Mouse (Mus musculus) limb, embryonic 11.5 days (tissue): ENCODE data around the gene Tpgs1. TPM values are rescaled to one million over a fixed set of nuclear protein-coding genes. Genes with fewer than 3 reads are reported as not detected.
A peak's percentile ranks its signal among the peaks of the same experiment; 100 is the strongest.

Experiments
- ATAC-seq: fragments of 200-750 bp; cut with Nextera tagmentation; 2 replicates; pipeline ENCODE4 v1.8.0; 2017; ENCODE audit warnings: low read depth; ENCODE audit not compliant: insufficient number of reproducible peaks, low FRiP score, low TSS enrichment
- DNase-seq: peaks from one replicate; pipeline ENCODE4 v3.0.0-alpha.2; 2015; ENCODE audit warnings: low spot score
- H3K27ac ChIP-seq: fragments of 300-500 bp; sonication (generic); replicated peaks from 2 replicates; pipeline ENCODE4 v1.5.1; 2014; ENCODE audit warnings: low read depth, mild to moderate bottlenecking, low read length
- H3K27me3 ChIP-seq: fragments of 300-500 bp; sonication (generic); 2 replicates; pipeline ENCODE4 v1.6.1; 2014; ENCODE audit warnings: mild to moderate bottlenecking, low read length, mixed read lengths; ENCODE audit not compliant: control insufficient read depth, insufficient read depth
- H3K36me3 ChIP-seq: fragments of 300-500 bp; sonication (generic); 2 replicates; pipeline ENCODE4 v1.6.1; 2014; ENCODE audit warnings: mild to moderate bottlenecking, low read length, moderate library complexity, mixed read lengths; ENCODE audit not compliant: control insufficient read depth, insufficient read depth
- H3K4me1 ChIP-seq: fragments of 300-500 bp; sonication (generic); 2 replicates; pipeline ENCODE4 v1.6.1; 2014; ENCODE audit warnings: low read length, mixed read lengths; ENCODE audit not compliant: control insufficient read depth, insufficient read depth
- H3K4me2 ChIP-seq: fragments of 300-500 bp; sonication (generic); 2 replicates; pipeline ENCODE4 v1.6.1; 2014; ENCODE audit warnings: low read depth, mild to moderate bottlenecking, moderate library complexity; ENCODE audit not compliant: severe bottlenecking
- H3K4me3 ChIP-seq: fragments of 300-500 bp; sonication (generic); 2 replicates; pipeline ENCODE4 v1.5.1; 2014; ENCODE audit warnings: low read depth, low read length
- H3K9ac ChIP-seq: fragments of 300-500 bp; sonication (generic); 2 replicates; pipeline ENCODE4 v1.6.1; 2014; ENCODE audit warnings: mild to moderate bottlenecking, low read length
- H3K9me3 ChIP-seq: fragments of 300-500 bp; sonication (generic); 2 replicates; pipeline ENCODE4 v1.6.1; 2016; ENCODE audit warnings: low read length; ENCODE audit not compliant: control insufficient read depth
- WGBS: fragments of 180-500 bp; shearing (Covaris S2); extraction: QIAGEN DNeasy Blood & Tissue Kit; methylation state at CpG from one replicate; pipeline ENCODE4 v1.1.7; 2014; 5-methylcytosine and 5-hydroxymethylcytosine counted together
- polyA plus RNA-seq: library from polyadenylated mRNA; unstranded; fragments of >200 nt; fragmentation: Nextera tagmentation; extraction: Ambion mirVana; gene quantifications from 2 replicates; pipeline ENCODE4 v1.2.1, GENCODE M21; 2014

The Tpgs1 gene
- polyA plus RNA-seq, 1 experiment from 2014 or later = 70.9 TPM

- no peak overlapping the region for H3K27ac ChIP-seq
- no peak overlapping the region for H3K4me2 ChIP-seq
- H3K27me3 ChIP-seq = no peaks in the 10 kb centered on the region
- no peak for ATAC-seq
- 46% methylated on average over 6 of the region's 6 CpGs for WGBS
- H3K4me1 ChIP-seq = peaks cover 8% of the 10 kb centered on the region
- 0 out of 2 replicates have a peak overlapping the region, but pooled peaks have one; percentile 27 for H3K9ac ChIP-seq
- DNase-seq = no peak
- H3K4me3 ChIP-seq = no peak overlapping the region
- peaks cover 3% of the 10 kb centered on the region; the same call in 1 of the 2 replicates for H3K36me3 ChIP-seq
- H3K9me3 ChIP-seq = 0 out of 2 replicates have a peak, but pooled peaks cover 2% of the 10 kb centered on the region
These were observed 2.4 kb downstream of the Tpgs1 start for GRCm38 (mm10) chr10:79671396-79672087.

GRCm38 (mm10) chr10:79672088-79672455 lies 2.9 kb downstream of the Tpgs1 start:
- WGBS = 59% methylated on average over 3 of the region's 3 CpGs
- H3K9me3 ChIP-seq = 0 out of 2 replicates have a peak, but pooled peaks cover 2% of the 10 kb centered on the region
- H3K27ac ChIP-seq = no peak overlapping the region
- H3K36me3 ChIP-seq = peaks cover 3% of the 10 kb centered on the region; the same call in 1 of the 2 replicates
- DNase-seq (no peak), ATAC-seq (no peak)
- no peak overlapping the region for H3K4me3 ChIP-seq
- H3K4me2 ChIP-seq = no peak overlapping the region
- no peak overlapping the region for H3K9ac ChIP-seq
- H3K4me1 ChIP-seq = peaks cover 8% of the 10 kb centered on the region
- H3K27me3 ChIP-seq = no peaks in the 10 kb centered on the region

GRCm38 (mm10) chr10:79673054-79673453 lies 3.9 kb downstream of the Tpgs1 start:
- 96% methylated on average over 3 of the region's 3 CpGs for WGBS
- Histone ChIP-seq H3K27ac (no peak overlapping the region), H3K4me3 (no peak overlapping the region), H3K9me3 (0 out of 2 replicates have a peak, but pooled peaks cover 2% of the 10 kb centered on the region), H3K27me3 (no peaks in the 10 kb centered on the region), H3K4me2 (no peak overlapping the region), H3K36me3 (peaks cover 3% of the 10 kb centered on the region; the same call in 1 of the 2 replicates), H3K4me1 (peaks cover 8% of the 10 kb centered on the region), H3K9ac (no peak overlapping the region)
- no peak for DNase-seq
- ATAC-seq = no peak

- Histone ChIP-seq H3K27me3 (no peaks in the 10 kb centered on the region), H3K4me2 (no peak overlapping the region), H3K9me3 (0 out of 2 replicates have a peak, but pooled peaks cover 2% of the 10 kb centered on the region), H3K9ac (no peak overlapping the region), H3K4me3 (no peak overlapping the region), H3K4me1 (peaks cover 2% of the 10 kb centered on the region), H3K36me3 (peaks cover 3% of the 10 kb centered on the region; the same call in 1 of the 2 replicates), H3K27ac (no peak overlapping the region)
- ATAC-seq (no peak), DNase-seq (no peak)
- WGBS = 52% methylated on average over 43 of the region's 44 CpGs
These were observed 6.3 kb downstream of the Tpgs1 start for GRCm38 (mm10) chr10:79675346-79676035.

GRCm38 (mm10) chr10:79680606-79681495 lies 11.7 kb downstream of the Tpgs1 start:
- peaks cover 12% of the 10 kb centered on the region for H3K4me1 ChIP-seq
- DNase-seq (no peak), ATAC-seq (peak; percentile 24)
- peak overlapping the region; percentile 81 for H3K4me3 ChIP-seq
- H3K27me3 ChIP-seq = no peaks in the 10 kb centered on the region
- H3K27ac ChIP-seq = peak overlapping the region; percentile 57
- H3K9me3 ChIP-seq = no peaks in the 10 kb centered on the region
- H3K36me3 ChIP-seq = peaks cover 15% of the 10 kb centered on the region
- peak overlapping the region; percentile 45; the same call in 1 of the 2 replicates for H3K9ac ChIP-seq
- H3K4me2 ChIP-seq = peak overlapping the region; percentile 65
- 37% methylated on average over 11 of the region's 11 CpGs for WGBS

GRCm38 (mm10) chr10:79681591-79682245 lies 12.5 kb downstream of the Tpgs1 start, which contains the start of gene Cdc34:
Gene Cdc34 (plus strand): TSS chr10:79682195.
- Histone ChIP-seq H3K27me3 (no peaks in the 10 kb centered on the region), H3K4me1 (peaks cover 12% of the 10 kb centered on the region), H3K27ac (peak within 1 kb of the TSS; percentile 57), H3K9ac (peak within 1 kb of the TSS; percentile 79), H3K4me3 (peak within 1 kb of the TSS; percentile 81), H3K4me2 (peak within 1 kb of the TSS; percentile 85), H3K36me3 (peaks cover 16% of the 10 kb centered on the region), H3K9me3 (no peaks in the 10 kb centered on the region)
- peak; percentile 98 for DNase-seq
- WGBS = under 1% methylated on average over 66 of the region's 84 CpGs
- peak; percentile 93 for ATAC-seq

- H3K4me1 ChIP-seq = peaks cover 12% of the 10 kb centered on the region
- peak overlapping the region; percentile 81 for H3K4me3 ChIP-seq
- H3K27me3 ChIP-seq = no peaks in the 10 kb centered on the region
- peak overlapping the region; percentile 79 for H3K9ac ChIP-seq
- H3K36me3 ChIP-seq = peaks cover 20% of the 10 kb centered on the region
- peak overlapping the region; percentile 36; the same call in 1 of the 2 replicates for H3K27ac ChIP-seq
- H3K9me3 ChIP-seq = no peaks in the 10 kb centered on the region
- peak overlapping the region; percentile 85 for H3K4me2 ChIP-seq
- peak; percentile 11; the same call in 1 of the 2 replicates for ATAC-seq
- WGBS = under 1% methylated on average over 9 of the region's 10 CpGs
- DNase-seq = peak; percentile 51
These were observed 13.4 kb downstream of the Tpgs1 start for GRCm38 (mm10) chr10:79682551-79682915.
